Mouse (Mus musculus) CH12.LX (cell line): ENCODE measurements around the gene Pnldc1.

ENCODE experiments used
- KAT2A ChIP-seq: IDR thresholded peaks from 2 replicates; pipeline ENCODE4 v1.6.1; 2012; ENCODE audit warnings: low read length, improper control_type of control experiment, inconsistent platforms; ENCODE audit not compliant: insufficient replicate concordance
- ZNF384 ChIP-seq: IDR thresholded peaks from 2 replicates; pipeline ENCODE4 v1.6.1; 2012; ENCODE audit warnings: low read depth, low read length, improper control_type of control experiment, inconsistent platforms

DNA sequence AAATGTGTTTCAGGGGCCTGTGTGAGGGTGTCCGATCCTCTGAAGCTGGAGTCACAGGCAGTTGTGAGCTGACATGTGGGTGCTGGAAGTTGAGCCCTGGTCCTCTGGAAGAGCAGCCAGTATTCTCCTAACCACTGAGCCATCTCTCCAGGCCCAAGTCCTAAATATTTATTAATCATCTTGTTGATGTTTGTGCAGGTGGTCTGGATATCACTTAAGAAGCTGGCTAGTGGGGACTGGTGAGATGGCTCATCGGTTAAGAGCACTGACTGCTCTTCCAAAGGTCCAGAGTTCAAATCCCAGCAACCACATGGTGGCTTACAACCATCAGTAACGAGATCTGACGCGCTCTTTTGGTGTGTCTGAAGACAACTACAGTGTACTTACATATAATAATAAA is 39.6 kb upstream of the Pnldc1 start:
- TF ChIP-seq KAT2A, result no peak
- TF ChIP-seq ZNF384, result no peak
